Mouse (Mus musculus) intestine, embryonic 14.5 days (tissue): ENCODE data around the gene Il2rg. TPM values are rescaled to one million over a fixed set of nuclear protein-coding genes. Genes with fewer than 3 reads are reported as not detected.

Experiments used
- ATAC-seq: fragments of 200-750 bp; cut with Nextera tagmentation; replicated peaks from 2 replicates; pipeline ENCODE4 v1.8.0; 2017; ENCODE audit warnings: low read depth, moderate number of reproducible peaks, moderate TSS enrichment, moderate library complexity; ENCODE audit not compliant: low FRiP score, low TSS enrichment
- DNase-seq: peaks from one replicate; pipeline ENCODE4 v3.0.0-alpha.2; 2018; ENCODE audit warnings: low spot score
- H3K27ac ChIP-seq: fragments of 300-500 bp; sonication (generic); 2 replicates; pipeline ENCODE4 v1.5.1; 2014; ENCODE audit warnings: low read depth, mild to moderate bottlenecking, control low read depth
- H3K27me3 ChIP-seq: fragments of 300-500 bp; sonication (generic); replicated peaks from 2 replicates; pipeline ENCODE4 v1.6.1; 2014; ENCODE audit warnings: low read length, control low read depth; ENCODE audit not compliant: control insufficient read depth, insufficient read depth
- H3K36me3 ChIP-seq: fragments of 300-500 bp; sonication (generic); 2 replicates; pipeline ENCODE4 v1.6.1; 2014; ENCODE audit warnings: low read length, control low read depth; ENCODE audit not compliant: control insufficient read depth, insufficient read depth
- H3K4me1 ChIP-seq: fragments of 300-500 bp; sonication (generic); replicated peaks from 2 replicates; pipeline ENCODE4 v1.6.1; 2014; ENCODE audit warnings: low read length, control low read depth, mixed read lengths; ENCODE audit not compliant: control insufficient read depth, insufficient read depth
- H3K4me2 ChIP-seq: fragments of 300-500 bp; sonication (generic); 2 replicates; pipeline ENCODE4 v1.6.1; 2014; ENCODE audit warnings: low read length
- H3K4me3 ChIP-seq: fragments of 300-500 bp; sonication (generic); 2 replicates; pipeline ENCODE4 v1.5.1; 2014; ENCODE audit warnings: low read depth, low read length, control low read depth, mixed read lengths
- H3K9ac ChIP-seq: fragments of 300-500 bp; sonication (generic); 2 replicates; pipeline ENCODE4 v1.6.1; 2014; ENCODE audit warnings: mild to moderate bottlenecking, low read length
- H3K9me3 ChIP-seq: fragments of 300-500 bp; sonication (generic); 2 replicates; pipeline ENCODE4 v1.6.1; 2016; ENCODE audit warnings: low read length, control low read depth; ENCODE audit not compliant: control insufficient read depth
- WGBS: fragments of 180-500 bp; shearing (Covaris S2); extraction: QIAGEN DNeasy Blood & Tissue Kit; methylation state at CpG from one replicate; pipeline ENCODE4 v1.1.7; 2014; 5-methylcytosine and 5-hydroxymethylcytosine counted together
- polyA plus RNA-seq: library from polyadenylated mRNA; unstranded; fragments of >200 nt; fragmentation: Nextera tagmentation; extraction: Ambion mirVana; gene quantifications from 2 replicates; pipeline ENCODE4 v1.2.1, GENCODE M21; 2014

Il2rg gene
- polyA plus RNA-seq, 1 experiment from 2014 or later = 11.5 TPM

DNA sequence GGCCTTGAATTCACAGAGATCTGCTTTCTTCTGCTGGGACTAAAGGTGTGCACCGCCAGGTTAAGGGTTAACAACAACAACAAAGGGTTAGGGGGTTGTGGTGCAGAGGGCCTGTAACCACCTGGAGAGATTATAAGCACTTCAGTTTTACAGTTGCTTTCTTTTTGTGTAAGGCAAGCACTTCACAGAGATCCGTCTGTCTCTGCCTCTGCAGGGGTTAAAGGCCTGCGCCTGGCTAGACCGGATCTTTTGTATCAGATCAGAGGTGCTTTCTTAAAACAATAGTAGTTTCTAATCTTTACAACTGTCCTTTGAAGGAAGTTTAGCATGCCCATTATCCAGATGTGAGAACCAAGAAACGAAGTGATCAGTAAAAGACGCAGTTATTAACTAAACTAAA is 5.4 kb upstream of the Il2rg start:
- DNase-seq = no peak
- no peak for ATAC-seq
- Histone ChIP-seq H3K36me3 (peaks cover 15% of the 10 kb centered on the region), H3K4me1 (no peaks in the 10 kb centered on the region), H3K27ac (no peak overlapping the region), H3K4me2 (peak overlapping the region; percentile 44), H3K4me3 (peak overlapping the region; percentile 48), H3K27me3 (0 out of 2 replicates have a peak, but pooled peaks cover 3% of the 10 kb centered on the region), H3K9ac (0 out of 2 replicates have a peak overlapping the region, but pooled peaks have one; percentile 56), H3K9me3 (no peaks in the 10 kb centered on the region)
- WGBS = 22% methylated on average over 6 of the region's 6 CpGs

DNA sequence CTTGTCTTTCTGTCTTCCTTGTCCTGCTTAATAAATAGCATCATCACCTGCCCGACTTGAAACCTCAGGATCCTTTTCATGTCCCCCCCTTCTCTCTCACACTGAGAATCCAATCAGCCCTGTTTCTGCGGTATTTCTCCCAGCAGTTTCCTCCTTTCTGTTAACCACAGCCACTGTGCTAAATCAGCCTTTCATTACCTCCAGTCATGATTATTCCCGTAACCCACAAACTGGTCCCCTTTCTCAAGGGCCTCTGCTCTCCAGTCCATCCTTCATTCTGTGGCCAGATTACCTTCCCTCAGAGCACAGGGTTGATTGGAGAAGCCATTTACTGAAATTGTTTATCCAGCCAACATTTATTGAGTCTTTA is 685 bp upstream of the Il2rg start, which contains the start of gene Gm20489:
Gm20489 (minus strand) TSS at position 269 of the 370 bp plus-strand sequence.
- no peaks in the 10 kb centered on the region for H3K36me3 ChIP-seq
- H3K4me1 ChIP-seq = no peaks in the 10 kb centered on the region
- no peak within 1 kb of the TSS for H3K9ac ChIP-seq
- ATAC-seq = no peak
- no peak within 1 kb of the TSS for H3K4me2 ChIP-seq
- no peak within 1 kb of the TSS for H3K27ac ChIP-seq
- no peaks in the 10 kb centered on the region; the same call in 1 of the 2 replicates for H3K27me3 ChIP-seq
- 44% methylated on average over 3 of the region's 3 CpGs for WGBS
- no peak within 1 kb of the TSS for H3K4me3 ChIP-seq
- DNase-seq = no peak
- no peaks in the 10 kb centered on the region for H3K9me3 ChIP-seq

DNA sequence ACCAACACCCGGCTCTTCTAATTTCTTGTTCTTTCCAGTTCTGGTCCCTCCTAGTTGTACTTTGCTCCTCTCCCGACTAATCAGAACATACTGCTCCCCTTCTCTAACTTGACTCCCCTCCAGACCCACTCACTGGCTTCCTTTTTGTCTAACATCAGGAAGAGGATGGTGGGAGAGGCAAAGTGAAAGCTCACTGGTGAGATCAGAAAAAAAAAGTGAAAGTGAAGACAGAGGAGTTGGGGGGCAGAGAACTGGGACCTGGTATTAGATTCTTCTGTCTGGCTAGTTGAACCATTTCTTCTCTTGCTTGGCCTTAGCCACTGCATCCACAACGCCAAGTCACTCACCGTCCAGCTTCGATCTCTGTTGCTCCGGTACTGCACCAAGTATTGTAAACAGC is 1.4 kb downstream of the Il2rg start:
- H3K4me3 ChIP-seq = no peak overlapping the region
- WGBS = 81% methylated on average over 6 of the region's 6 CpGs
- H3K9me3 ChIP-seq = no peaks in the 10 kb centered on the region
- no peak overlapping the region for H3K9ac ChIP-seq
- no peaks in the 10 kb centered on the region for H3K4me1 ChIP-seq
- H3K27me3 ChIP-seq = no peaks in the 10 kb centered on the region; the same call in 1 of the 2 replicates
- no peak overlapping the region for H3K27ac ChIP-seq
- H3K36me3 ChIP-seq = no peaks in the 10 kb centered on the region
- H3K4me2 ChIP-seq = no peak overlapping the region
- DNase-seq = no peak
- ATAC-seq = no peak

DNA sequence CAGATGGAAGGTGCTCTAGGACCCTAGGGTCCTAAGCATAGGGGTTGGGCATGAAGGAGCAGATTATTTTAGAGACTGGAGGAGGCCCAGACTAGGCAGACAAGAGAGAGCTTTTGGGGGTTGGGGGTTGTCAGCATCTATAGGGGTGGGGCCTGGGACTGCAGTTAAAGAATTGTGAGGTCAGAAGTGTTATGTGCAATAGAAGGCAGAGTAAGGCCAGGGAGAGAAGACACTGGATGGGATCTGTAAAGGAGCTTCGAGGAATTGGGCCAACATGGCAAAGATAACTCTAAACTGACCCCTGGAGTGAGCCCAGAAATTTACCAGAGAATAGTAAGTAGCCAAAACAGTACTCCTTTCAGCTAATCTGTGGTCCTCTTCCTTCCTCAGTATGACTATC is 4.2 kb downstream of the Il2rg start, which contains the start of gene Gm614:
Gm614 (minus strand) TSS at position 101 of the 400 bp plus-strand sequence.
- WGBS = 88% methylated on average over 1 of the region's 1 CpGs
- no peaks in the 10 kb centered on the region; the same call in 1 of the 2 replicates for H3K27me3 ChIP-seq
- 0 out of 2 replicates have a peak, but pooled peaks cover 1% of the 10 kb centered on the region for H3K36me3 ChIP-seq
- H3K9me3 ChIP-seq = no peaks in the 10 kb centered on the region
- DNase-seq (no peak), ATAC-seq (no peak)
- 0 out of 2 replicates have a peak, but pooled peaks cover 5% of the 10 kb centered on the region for H3K4me1 ChIP-seq
- H3K9ac ChIP-seq = no peak within 1 kb of the TSS
- no peak within 1 kb of the TSS for H3K4me2 ChIP-seq
- H3K27ac ChIP-seq = no peak within 1 kb of the TSS
- no peak within 1 kb of the TSS for H3K4me3 ChIP-seq

DNA sequence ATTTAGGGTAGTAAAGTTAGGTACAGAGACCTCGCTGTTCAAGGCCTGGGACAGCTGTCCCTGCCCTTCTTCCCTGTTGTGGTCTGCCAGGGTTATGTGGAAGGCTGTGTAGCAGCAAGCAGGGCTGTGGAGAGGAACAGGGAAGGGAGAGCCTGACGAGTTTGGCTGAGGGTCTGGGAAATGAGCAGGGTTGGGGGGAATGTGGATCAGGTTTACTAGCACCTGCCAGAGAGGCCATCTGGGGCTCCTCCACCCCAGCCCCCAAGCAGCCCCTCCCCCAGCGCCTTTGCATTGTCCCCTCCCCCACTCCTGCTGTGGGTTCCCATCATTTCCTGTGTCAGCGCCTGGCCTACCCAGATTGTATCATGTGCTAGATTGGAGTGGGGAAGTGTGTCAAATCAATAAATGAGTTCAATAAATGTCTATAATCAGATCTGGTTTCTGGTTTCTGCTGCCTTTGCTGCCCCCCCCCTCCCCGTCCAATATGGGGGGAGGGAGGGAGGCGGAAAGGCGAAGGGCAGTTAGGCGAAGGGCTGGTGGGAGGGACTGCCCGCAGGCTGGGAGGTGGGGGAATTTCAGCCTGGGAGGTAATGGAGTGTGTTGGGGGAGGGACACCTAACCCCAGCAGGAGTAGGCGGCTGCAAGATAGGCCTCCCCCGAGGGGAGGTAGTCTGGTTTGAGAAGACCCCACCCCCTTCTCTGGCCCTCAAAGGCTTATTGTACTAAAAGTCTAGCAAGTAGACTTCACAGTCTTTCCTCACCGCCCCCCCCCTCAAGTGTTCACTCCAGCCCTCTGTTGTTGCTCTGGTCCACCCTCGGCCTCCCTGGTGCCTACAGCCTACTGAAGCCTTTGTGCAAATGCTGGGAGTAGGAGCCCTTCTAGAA is 7.4 kb downstream of the Il2rg start:
- Histone ChIP-seq H3K9ac (no peak overlapping the region), H3K27ac (peak overlapping the region; percentile 64), H3K36me3 (0 out of 2 replicates have a peak, but pooled peaks cover 6% of the 10 kb centered on the region), H3K4me1 (peaks cover 5% of the 10 kb centered on the region; the same call in 1 of the 2 replicates), H3K27me3 (0 out of 2 replicates have a peak, but pooled peaks cover 2% of the 10 kb centered on the region), H3K9me3 (no peaks in the 10 kb centered on the region), H3K4me2 (no peak overlapping the region), H3K4me3 (no peak overlapping the region)
- ATAC-seq (peak; percentile 81), DNase-seq (peak; percentile 58)
- WGBS = 11% methylated on average over 10 of the region's 13 CpGs

DNA sequence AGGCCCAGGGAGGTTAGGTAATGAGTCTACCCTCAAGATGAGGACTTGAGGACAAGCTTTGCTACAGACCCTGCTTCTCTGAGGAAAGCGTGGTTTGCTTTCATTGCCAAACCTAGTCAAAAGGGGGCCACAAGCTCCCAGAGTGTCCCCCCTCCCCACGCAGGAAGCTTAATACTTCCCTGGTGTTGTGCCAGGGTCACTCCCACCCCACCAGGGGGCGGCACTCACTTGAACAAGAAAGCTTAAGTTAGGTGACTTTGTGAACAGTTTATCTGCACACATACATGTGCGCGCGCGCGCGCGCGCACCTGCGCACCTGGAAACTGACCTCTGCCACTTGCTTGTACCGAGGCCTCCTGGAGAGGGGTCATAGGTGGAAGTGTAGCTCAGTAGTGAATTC is 11.5 kb downstream of the Il2rg start:
- H3K4me2 ChIP-seq = no peak overlapping the region; the same call in 1 of the 2 replicates
- no peak for DNase-seq
- no peak overlapping the region for H3K4me3 ChIP-seq
- H3K9ac ChIP-seq = no peak overlapping the region
- 82% methylated on average over 13 of the region's 13 CpGs for WGBS
- H3K4me1 ChIP-seq = peaks cover 5% of the 10 kb centered on the region; the same call in 1 of the 2 replicates
- 0 out of 2 replicates have a peak, but pooled peaks cover 6% of the 10 kb centered on the region for H3K36me3 ChIP-seq
- no peak for ATAC-seq
- H3K27me3 ChIP-seq = 0 out of 2 replicates have a peak, but pooled peaks cover 6% of the 10 kb centered on the region
- no peaks in the 10 kb centered on the region for H3K9me3 ChIP-seq
- H3K27ac ChIP-seq = no peak overlapping the region

DNA sequence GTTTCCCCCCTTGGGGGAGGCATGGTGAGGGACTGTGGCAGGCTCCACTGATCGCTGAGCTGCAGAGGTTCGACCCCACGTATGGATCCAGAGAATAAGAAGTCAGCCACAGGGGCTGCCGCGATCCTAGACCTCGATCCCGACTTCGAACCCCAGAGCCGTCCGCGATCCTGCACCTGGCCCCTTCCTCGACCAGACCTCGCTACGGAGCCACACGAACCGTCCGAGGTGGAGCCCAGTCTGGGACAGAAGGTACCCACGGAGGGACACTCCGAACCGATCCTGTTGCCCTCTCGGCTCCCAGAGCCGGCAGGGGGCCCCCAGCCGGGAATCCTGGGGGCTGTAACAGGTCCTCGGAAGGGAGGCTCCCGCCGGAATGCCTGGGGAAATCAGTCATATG is 13.3 kb downstream of the Il2rg start:
- Histone ChIP-seq H3K4me1 (no peaks in the 10 kb centered on the region; the same call in 1 of the 2 replicates), H3K27ac (peak overlapping the region; percentile 38; the same call in 1 of the 2 replicates), H3K27me3 (0 out of 2 replicates have a peak, but pooled peaks cover 6% of the 10 kb centered on the region), H3K36me3 (0 out of 2 replicates have a peak, but pooled peaks cover 6% of the 10 kb centered on the region), H3K4me3 (peak overlapping the region; percentile 49), H3K9ac (peak overlapping the region; percentile 46), H3K4me2 (peak overlapping the region; percentile 59), H3K9me3 (no peaks in the 10 kb centered on the region)
- ATAC-seq = no peak; the same call in 1 of the 2 replicates
- peak; percentile 65 for DNase-seq
- WGBS = 15% methylated on average over 26 of the region's 26 CpGs

DNA sequence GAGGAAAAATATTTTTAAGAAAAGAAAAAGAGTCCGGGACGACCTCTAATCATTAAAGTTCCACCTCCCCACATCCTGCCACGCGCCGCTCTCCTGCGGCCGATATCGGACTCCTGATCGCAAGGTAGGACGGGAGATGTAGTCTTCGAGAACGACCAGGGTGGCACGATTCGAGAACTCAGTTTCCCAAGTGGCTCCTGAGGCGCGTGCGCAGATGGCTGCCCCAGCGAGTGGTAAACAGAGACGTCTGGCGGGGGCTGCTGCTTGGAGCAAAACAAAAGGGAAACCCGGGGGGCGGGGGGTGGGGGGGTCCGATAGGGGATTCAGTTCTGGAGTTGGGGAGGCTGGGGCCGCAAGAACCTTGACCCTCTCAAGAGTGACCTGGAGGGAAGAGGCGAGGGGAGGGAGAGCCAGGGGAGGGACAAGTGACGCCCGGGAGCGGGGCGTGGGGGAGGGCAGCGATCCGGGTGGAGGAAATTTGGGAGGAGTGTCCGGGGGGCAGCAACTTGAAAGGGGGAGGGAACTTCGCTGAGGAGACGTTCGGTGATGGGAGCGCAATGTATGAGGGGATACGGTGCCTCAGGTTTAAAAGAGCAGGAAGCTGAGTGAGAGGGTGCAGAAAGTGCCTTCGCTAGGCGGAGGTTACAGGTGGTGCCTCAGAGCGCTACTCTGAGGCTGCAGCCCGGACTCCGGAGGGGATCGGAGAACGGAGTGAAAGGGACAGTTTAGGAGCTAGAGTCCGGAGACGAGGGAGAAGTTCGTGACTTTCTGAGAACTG is 13.9 kb downstream of the Il2rg start, which contains the start of gene Foxo4:
Foxo4 (plus strand) TSS at position 577 of the 778 bp plus-strand sequence.
- peak within 1 kb of the TSS; percentile 38; the same call in 1 of the 2 replicates for H3K27ac ChIP-seq

More for the DNA sequence above, 13.9 kb downstream of the Il2rg start, which contains the start of gene Foxo4:
- ATAC-seq = peak; percentile 89
- H3K36me3 ChIP-seq = 0 out of 2 replicates have a peak, but pooled peaks cover 6% of the 10 kb centered on the region
- H3K9ac ChIP-seq = peak within 1 kb of the TSS; percentile 46
- H3K27me3 ChIP-seq = 0 out of 2 replicates have a peak, but pooled peaks cover 6% of the 10 kb centered on the region
- 18% methylated on average over 46 of the region's 47 CpGs for WGBS
- DNase-seq = peak; percentile 85
- no peaks in the 10 kb centered on the region; the same call in 1 of the 2 replicates for H3K4me1 ChIP-seq
- peak within 1 kb of the TSS; percentile 59 for H3K4me2 ChIP-seq
- H3K9me3 ChIP-seq = no peaks in the 10 kb centered on the region
- peak within 1 kb of the TSS; percentile 49 for H3K4me3 ChIP-seq
